Mouse (Mus musculus) liver, embryonic 11.5 days (tissue): ENCODE results near the gene Lrcol1. TPM values are rescaled to one million over a fixed set of nuclear protein-coding genes. Genes with fewer than 3 reads are reported as not detected.

Source experiments
- ATAC-seq: fragments of 200-750 bp; cut with Nextera tagmentation; replicated peaks from 2 replicates; pipeline ENCODE4 v1.8.0; 2017; ENCODE audit warnings: moderate number of reproducible peaks, mild to moderate bottlenecking, moderate TSS enrichment, moderate library complexity; ENCODE audit not compliant: low FRiP score
- DNase-seq: peaks from one replicate; pipeline ENCODE4 v3.0.0-alpha.2; 2017; ENCODE audit warnings: low spot score
- H3K27ac ChIP-seq: fragments of 300-500 bp; sonication (generic); 2 replicates; pipeline ENCODE4 v1.5.1; 2014; ENCODE audit warnings: mild to moderate bottlenecking, low read depth, low read length, control low read depth
- H3K27me3 ChIP-seq: fragments of 300-500 bp; sonication (generic); replicated peaks from 2 replicates; pipeline ENCODE4 v1.6.1; 2014; ENCODE audit warnings: low read length, mixed read lengths; ENCODE audit not compliant: control insufficient read depth, insufficient read depth
- H3K36me3 ChIP-seq: fragments of 300-500 bp; sonication (generic); 2 replicates; pipeline ENCODE4 v1.6.1; 2014; ENCODE audit warnings: mild to moderate bottlenecking, low read length, moderate library complexity, mixed read lengths; ENCODE audit not compliant: control insufficient read depth, insufficient read depth
- H3K4me1 ChIP-seq: fragments of 300-500 bp; sonication (generic); replicated peaks from 2 replicates; pipeline ENCODE4 v1.6.1; 2014; ENCODE audit warnings: low read length, mixed read lengths; ENCODE audit not compliant: control insufficient read depth, insufficient read depth
- H3K4me2 ChIP-seq: fragments of 300-500 bp; sonication (generic); 2 replicates; pipeline ENCODE4 v1.6.1; 2014; ENCODE audit warnings: mild to moderate bottlenecking, control low read depth, moderate library complexity
- H3K4me3 ChIP-seq: fragments of 300-500 bp; sonication (generic); 2 replicates; pipeline ENCODE4 v1.5.1; 2014; ENCODE audit warnings: low read depth, low read length, control low read depth
- H3K9ac ChIP-seq: fragments of 300-500 bp; sonication (generic); 2 replicates; pipeline ENCODE4 v1.6.1; 2014; ENCODE audit warnings: low read depth, low read length, control low read depth
- H3K9me3 ChIP-seq: fragments of 300-500 bp; sonication (generic); 2 replicates; pipeline ENCODE4 v1.6.1; 2016; ENCODE audit warnings: low read length, inconsistent platforms, mixed read lengths; ENCODE audit not compliant: control insufficient read depth
- WGBS: fragments of 180-500 bp; shearing (Covaris S2); extraction: QIAGEN DNeasy Blood & Tissue Kit; methylation state at CpG from one replicate; pipeline ENCODE4 v1.1.7; 2014; 5-methylcytosine and 5-hydroxymethylcytosine counted together
- polyA plus RNA-seq: library from polyadenylated mRNA; unstranded; fragments of >200 nt; fragmentation: Nextera tagmentation; extraction: Ambion mirVana; gene quantifications from 2 replicates; pipeline ENCODE4 v1.2.1, GENCODE M21; 2014

Lrcol1 gene
- polyA plus RNA-seq, 1 experiment from 2014 or later, result not detected

DNA sequence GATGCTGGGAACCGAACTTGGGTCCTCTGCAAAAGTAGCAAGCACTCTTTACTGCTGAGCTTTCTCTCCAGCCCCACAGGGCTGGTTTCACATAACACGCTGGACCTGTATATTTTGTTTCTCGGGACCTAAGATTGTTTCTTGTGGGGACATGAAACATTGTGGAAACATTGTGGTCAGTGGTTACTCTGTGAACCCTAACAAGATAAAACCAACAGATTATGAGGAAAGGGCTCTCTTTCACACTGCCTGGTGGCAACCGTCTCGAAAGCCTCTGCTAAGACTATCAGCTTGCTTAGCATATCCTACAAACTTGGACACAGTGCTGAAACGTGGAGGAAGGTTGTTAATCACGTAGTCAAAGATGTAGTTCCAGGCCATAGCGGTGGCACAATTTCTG, 2.5 kb downstream of the Lrcol1 start:
- H3K36me3 ChIP-seq, result no peaks in the 10 kb centered on the region
- H3K9ac ChIP-seq, result no peak overlapping the region
- WGBS, result 70% methylated on average over 8 of the region's 8 CpGs
- H3K9me3 ChIP-seq, result no peaks in the 10 kb centered on the region
- H3K4me3 ChIP-seq, result no peak overlapping the region
- no peak overlapping the region for H3K27ac ChIP-seq
- peaks cover 4% of the 10 kb centered on the region; the same call in 1 of the 2 replicates for H3K4me1 ChIP-seq
- DNase-seq, result no peak
- no peak for ATAC-seq
- no peak overlapping the region for H3K4me2 ChIP-seq
- H3K27me3 ChIP-seq, result peaks cover 26% of the 10 kb centered on the region

- 0 out of 2 replicates have a peak, but pooled peaks have one; percentile 10 for ATAC-seq
- Histone ChIP-seq H3K4me1 (no peaks in the 10 kb centered on the region), H3K9me3 (no peaks in the 10 kb centered on the region), H3K9ac (no peak overlapping the region), H3K4me2 (no peak overlapping the region), H3K27ac (no peak overlapping the region), H3K36me3 (no peaks in the 10 kb centered on the region), H3K27me3 (peaks cover 10% of the 10 kb centered on the region), H3K4me3 (no peak overlapping the region)
- WGBS, result 15% methylated on average over 7 of the region's 7 CpGs
- no peak for DNase-seq
Measured at GRCm38 (mm10) chr5:110354716-110355115, 10.2 kb downstream of the Lrcol1 start.

GRCm38 (mm10) chr5:110357531-110358179, 13.1 kb downstream of the Lrcol1 start:
- 47% methylated on average over 9 of the region's 9 CpGs for WGBS
- peak; percentile 70 for DNase-seq
- H3K9me3 ChIP-seq, result no peaks in the 10 kb centered on the region
- no peak overlapping the region for H3K4me3 ChIP-seq
- H3K36me3 ChIP-seq, result no peaks in the 10 kb centered on the region
- ATAC-seq, result no peak
- peaks cover 10% of the 10 kb centered on the region for H3K27me3 ChIP-seq
- H3K27ac ChIP-seq, result no peak overlapping the region
- H3K9ac ChIP-seq, result no peak overlapping the region
- no peak overlapping the region for H3K4me2 ChIP-seq
- no peaks in the 10 kb centered on the region for H3K4me1 ChIP-seq

GRCm38 (mm10) chr5:110361465-110361864, 16.9 kb downstream of the Lrcol1 start:
- H3K27ac ChIP-seq, result no peak overlapping the region
- DNase-seq (no peak), ATAC-seq (no peak)
- H3K9ac ChIP-seq, result no peak overlapping the region
- no peaks in the 10 kb centered on the region for H3K36me3 ChIP-seq
- H3K27me3 ChIP-seq, result peaks cover 4% of the 10 kb centered on the region
- no peak overlapping the region for H3K4me2 ChIP-seq
- WGBS, result 79% methylated on average over 6 of the region's 6 CpGs
- no peak overlapping the region for H3K4me3 ChIP-seq
- H3K9me3 ChIP-seq, result no peaks in the 10 kb centered on the region
- H3K4me1 ChIP-seq, result peaks cover 4% of the 10 kb centered on the region

GRCm38 (mm10) chr5:110362813-110363178, 18.3 kb downstream of the Lrcol1 start:
- peak; percentile 37 for ATAC-seq
- WGBS, result 2% methylated on average over 28 of the region's 28 CpGs
- H3K9ac ChIP-seq, result peak overlapping the region; percentile 57

DNA sequence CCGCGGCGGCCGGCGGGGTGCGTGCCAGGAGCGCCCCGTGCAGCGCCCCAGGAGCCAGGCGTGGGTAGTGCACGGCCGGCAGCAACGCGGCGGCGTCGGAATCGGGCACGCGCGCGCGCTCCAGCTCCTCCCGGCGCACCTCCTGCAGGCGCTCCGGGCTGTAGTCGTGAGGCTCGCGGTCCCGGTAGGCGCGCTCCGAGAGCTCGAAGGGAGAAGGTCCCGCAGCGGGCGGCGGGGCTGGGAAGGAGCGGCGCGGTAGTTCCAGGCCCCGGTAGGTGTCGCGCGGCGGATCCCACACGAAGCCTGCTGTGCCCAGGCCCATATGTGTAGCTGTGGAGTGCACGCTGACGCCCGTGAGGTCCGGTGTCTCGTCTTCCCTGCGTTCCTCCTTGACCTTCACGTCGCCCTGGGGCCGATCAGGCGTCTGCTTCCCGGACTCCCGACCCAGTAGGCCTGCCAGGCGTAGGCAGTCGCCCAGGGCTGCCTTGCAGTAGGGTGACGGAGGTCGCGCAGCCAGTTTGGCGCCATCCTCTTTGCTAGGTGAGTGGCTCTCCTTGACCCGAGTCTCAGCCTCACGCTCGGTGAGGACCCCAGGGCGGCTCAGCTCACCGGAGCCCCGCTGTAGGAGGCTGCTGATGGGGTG, 18.8 kb downstream of the Lrcol1 start:
- Histone ChIP-seq H3K4me3 (peak overlapping the region; percentile 55), H3K4me1 (peaks cover 4% of the 10 kb centered on the region), H3K27ac (no peak overlapping the region), H3K27me3 (peaks cover 4% of the 10 kb centered on the region), H3K36me3 (peaks cover 2% of the 10 kb centered on the region; the same call in 1 of the 2 replicates), H3K9me3 (no peaks in the 10 kb centered on the region), H3K9ac (peak overlapping the region; percentile 57), H3K4me2 (peak overlapping the region; percentile 87)
- DNase-seq, result peak; percentile 85
- peak; percentile 85 for ATAC-seq
- WGBS, result 4% methylated on average over 59 of the region's 72 CpGs

More at GRCm38 (mm10) chr5:110362813-110363178, 18.3 kb downstream of the Lrcol1 start:
- Histone ChIP-seq H3K27ac (no peak overlapping the region), H3K36me3 (peaks cover under 1% of the 10 kb centered on the region; the same call in 1 of the 2 replicates), H3K4me2 (peak overlapping the region; percentile 87), H3K4me1 (peaks cover 4% of the 10 kb centered on the region), H3K27me3 (peaks cover 4% of the 10 kb centered on the region), H3K9me3 (no peaks in the 10 kb centered on the region), H3K4me3 (peak overlapping the region; percentile 55)
- DNase-seq, result no peak

- Histone ChIP-seq H3K27ac (no peak overlapping the region), H3K9me3 (no peaks in the 10 kb centered on the region), H3K4me2 (peak overlapping the region; percentile 87), H3K27me3 (peaks cover 4% of the 10 kb centered on the region), H3K36me3 (peaks cover 2% of the 10 kb centered on the region; the same call in 1 of the 2 replicates), H3K4me3 (peak overlapping the region; percentile 55), H3K9ac (no peak overlapping the region), H3K4me1 (peaks cover 4% of the 10 kb centered on the region)
- DNase-seq (no peak), ATAC-seq (no peak)
- WGBS, result 48% methylated on average over 11 of the region's 11 CpGs
Measured at GRCm38 (mm10) chr5:110363822-110364545, 19.5 kb downstream of the Lrcol1 start.

GRCm38 (mm10) chr5:110376802-110377433, 32.4 kb downstream of the Lrcol1 start:
- DNase-seq (peak; percentile 66), ATAC-seq (peak; percentile 56)
- no peak overlapping the region for H3K27ac ChIP-seq
- H3K9me3 ChIP-seq, result no peaks in the 10 kb centered on the region
- 58% methylated on average over 8 of the region's 8 CpGs for WGBS
- H3K4me1 ChIP-seq, result no peaks in the 10 kb centered on the region
- H3K9ac ChIP-seq, result no peak overlapping the region
- H3K4me3 ChIP-seq, result no peak overlapping the region
- H3K4me2 ChIP-seq, result no peak overlapping the region
- H3K27me3 ChIP-seq, result no peaks in the 10 kb centered on the region
- peaks cover 2% of the 10 kb centered on the region; the same call in 1 of the 2 replicates for H3K36me3 ChIP-seq
